ENCODE assay signal across 30 mouse cellular contexts in genomic region chr1:92174898-92175255, GRCm38 (mm10). TPM values are rescaled to one million over a fixed set of nuclear protein-coding genes. Genes with fewer than 3 reads are reported as not detected.
DNase-seq lines count a peak whose midpoint lies in the region; ATAC-seq and TF ChIP-seq lines count a peak whose summit lies in the region.
"Had no signal": no experiment of that assay in that cellular context is flagged by ENCODE, and none has a peak within 500 bp of the region (broad histone marks: within the 10 kb centered on the region; RNA-seq: fewer than 3 reads in every experiment).

No protein-coding gene starts in this region.

- H3K4me3 ChIP-seq in lung, embryonic 14.5 days (ENCODE audit: low read depth, low read length), result no peak overlapping the region
- H3K4me3 ChIP-seq: forebrain, embryonic 15.5 days; gastrocnemius, adult 2 months; heart, adult 2 months; heart, embryonic 13.5 days; layer of hippocampus, adult 2 months; liver, embryonic 12.5 days; midbrain, embryonic 10.5 days had no signal

- 0 out of 2 replicates have a peak, but pooled peaks cover 9% of the 10 kb centered on the region for H3K4me1 ChIP-seq in lung, embryonic 14.5 days (ENCODE audit: insufficient read depth)

- no peak for TF ChIP-seq CTCF in lung, embryonic 14.5 days (IDR thresholded peaks at IDR 0.05; ENCODE audit: low read depth)

- H3K9ac ChIP-seq in lung, embryonic 14.5 days, result no peak overlapping the region
- H3K9ac ChIP-seq: forebrain, embryonic 15.5 days; heart, embryonic 13.5 days; liver, embryonic 12.5 days; liver, postnatal 0 days had no signal

- no peaks in the 10 kb centered on the region for H3K27me3 ChIP-seq in lung, embryonic 14.5 days (ENCODE audit: insufficient read depth, low read length)
- H3K27me3 ChIP-seq: CH12.LX; forebrain, embryonic 15.5 days; heart, embryonic 13.5 days; liver, embryonic 12.5 days had no signal

- no peak for ATAC-seq in lung, embryonic 14.5 days (ENCODE audit: insufficient read depth)
- ATAC-seq: forebrain, embryonic 15.5 days; intestine, embryonic 16.5 days; liver, embryonic 12.5 days; liver, postnatal 0 days; midbrain, embryonic 16.5 days had no signal

- no peaks in the 10 kb centered on the region for H3K36me3 ChIP-seq in lung, embryonic 14.5 days (ENCODE audit: insufficient read depth)
- H3K36me3 ChIP-seq: forebrain, embryonic 15.5 days; heart, embryonic 13.5 days; liver, embryonic 12.5 days had no signal

- DNase-seq in heart, adult 11 months, result peak; percentile 73
- DNase-seq in heart, postnatal 25 days (ENCODE audit: low spot score), result no peak
- DNase-seq in lung, embryonic 14.5 days, result no peak
- DNase-seq in lung, postnatal 36 days, result no peak
- DNase-seq in 416B (ENCODE audit: low read depth), result peak; percentile 17
- peak; percentile 20 for DNase-seq in NIH3T3 (ENCODE audit: low read depth)
- DNase-seq in left cerebral cortex, adult 8-10 months (ENCODE audit: low spot score in 2 of 2), result no peak
- DNase-seq: cerebellum, adult 2 months; cerebellum, postnatal 14 days; gastrocnemius, adult 2 months; gastrocnemius, postnatal 36 days; heart, adult 2 months; heart, postnatal 14 days; kidney, adult 9 months; kidney, postnatal 36 days; left cerebral cortex, postnatal 4 days; liver, postnatal 0 days; lung, postnatal 14 days; right cerebral cortex, adult 18-20 months; spleen, adult 18-20 months; thymus, adult 2 months; thymus, postnatal 4 days had no signal

- no peaks in the 10 kb centered on the region for H3K9me3 ChIP-seq in lung, embryonic 14.5 days (ENCODE audit: low read depth, low read length)
- H3K9me3 ChIP-seq: forebrain, embryonic 15.5 days; heart, embryonic 13.5 days; liver, embryonic 12.5 days; midbrain, embryonic 10.5 days had no signal

- 69% methylated on average over 5 of the region's 5 CpGs for WGBS in lung, embryonic 14.5 days

- H3K27ac ChIP-seq in lung, embryonic 14.5 days (ENCODE audit: low read depth), result 0 out of 2 replicates have a peak overlapping the region, but pooled peaks have one; percentile 13
- H3K27ac ChIP-seq: forebrain, embryonic 15.5 days; gastrocnemius, adult 2 months; heart, adult 2 months; heart, embryonic 13.5 days; layer of hippocampus, adult 2 months; liver, embryonic 12.5 days; midbrain, embryonic 10.5 days had no signal

- H3K4me2 ChIP-seq in lung, embryonic 14.5 days, result no peak overlapping the region
- H3K4me2 ChIP-seq: forebrain, embryonic 15.5 days; heart, embryonic 13.5 days; liver, embryonic 12.5 days had no signal

- intact Hi-C loops in heart, postnatal 25 days (cut with DNase I), result loop anchor here (5.0 to 10.0 kb wide), 2 partner anchors 208 to 280 kb away; no protein-coding TSS in a partner anchor

RNA-seq across cellular contexts. Expression of gene Hdac4, which starts 20.6 kb away (rescaled TPM):
- total RNA-seq in heart, postnatal 25 days (2021), result 10 to 100 TPM; 36.1 to 51.8 TPM
- 17.4 and 20.2 TPM in 2 replicates for polyA plus RNA-seq in lung, embryonic 14.5 days (2014; fragmentation: Nextera tagmentation; extraction: Ambion mirVana)
- 10 to 100 TPM; 81.5 to 98.0 (median 88.2) TPM for total RNA-seq in left cerebral cortex, adult 8-10 months (2022)

Comparison
In these comparisons a context has a peak if more than half of its experiments do, and no peak if none do; other contexts are left out.
1. DNase-seq: peak in heart, adult 11 months (single experiment), 416B (single experiment) and NIH3T3 (single experiment); none in heart, postnatal 25 days (single experiment), lung, embryonic 14.5 days (single experiment), lung, postnatal 36 days (single experiment) and left cerebral cortex, adult 8-10 months (0 of 2).